Mouse (Mus musculus) urinary bladder, postnatal 14 days (tissue): Measurements from ENCODE around the gene Mtmr3.

Experiments used
- DNase-seq: peaks from one replicate; pipeline ENCODE4 v3.0.0; 2021; ENCODE audit warnings: low spot score

Mtmr3 gene

DNA sequence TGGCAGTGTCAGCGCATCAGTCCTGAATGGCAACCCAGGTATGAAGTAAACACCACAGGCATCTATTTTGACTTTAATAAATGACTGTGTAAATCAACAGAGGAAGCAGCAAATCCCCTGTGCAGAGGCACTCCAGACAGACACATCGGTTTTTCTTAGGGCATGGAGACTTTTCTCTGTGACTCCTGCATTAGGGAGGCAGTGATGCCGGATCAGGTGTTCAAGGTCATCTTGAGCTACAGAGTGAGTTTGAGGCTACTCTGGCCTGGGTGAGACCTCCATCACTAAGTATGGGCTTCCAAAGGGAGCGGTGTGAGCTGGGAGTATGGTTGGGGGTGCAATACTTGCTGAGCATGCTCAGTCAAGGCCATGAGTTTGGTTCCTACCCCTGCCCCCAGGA lies 130.0 kb downstream of the Mtmr3 start:
- DNase-seq: no peak

DNA sequence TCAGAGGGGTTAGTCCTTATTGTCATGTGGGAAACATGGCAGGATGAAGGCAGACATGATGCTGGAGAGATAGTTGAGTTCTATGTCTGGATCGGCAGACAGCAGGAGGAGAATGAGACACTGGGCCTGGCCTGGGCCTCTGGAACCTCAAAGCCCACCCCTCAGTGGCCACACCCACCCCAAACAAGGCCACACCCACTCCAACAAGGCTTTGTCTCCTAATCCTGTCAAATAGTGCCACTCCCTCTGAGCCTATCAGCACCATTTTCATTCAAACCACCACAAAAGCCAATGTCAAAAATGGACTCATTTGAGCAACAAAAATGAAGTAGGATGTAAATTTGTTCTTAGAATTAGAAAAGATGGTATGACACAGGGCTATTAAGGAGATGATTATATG lies 130.5 kb downstream of the Mtmr3 start:
- DNase-seq: no peak

GRCm38 (mm10) chr11:4462868-4463267 lies 131.8 kb downstream of the Mtmr3 start:
- no peak for DNase-seq

- no peak for DNase-seq
Measured at GRCm38 (mm10) chr11:4461154-4461553, 133.5 kb downstream of the Mtmr3 start.

DNA sequence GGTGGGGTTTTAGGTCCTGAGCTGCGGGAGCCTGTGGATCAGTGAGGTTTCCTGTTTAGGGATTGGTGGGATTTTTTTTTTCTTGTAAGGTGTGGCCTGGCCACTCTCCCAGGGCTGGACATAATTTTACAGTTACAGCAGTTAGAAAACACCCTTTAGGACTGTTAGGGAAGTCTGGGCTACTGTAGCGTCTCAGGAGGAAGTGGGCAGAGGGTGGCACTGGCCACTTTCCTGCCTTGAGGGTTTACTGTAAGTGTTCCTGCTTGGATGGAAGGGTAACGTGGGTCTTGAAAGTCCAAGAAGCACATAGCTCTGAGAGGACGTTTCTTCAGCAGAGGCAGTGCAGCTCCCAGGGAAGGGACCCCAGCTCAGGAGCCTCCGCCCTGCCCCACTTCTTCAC lies 134.0 kb downstream of the Mtmr3 start:
- DNase-seq: no peak

- no peak for DNase-seq
Measured at GRCm38 (mm10) chr11:4454895-4455535, 139.6 kb downstream of the Mtmr3 start.

DNA sequence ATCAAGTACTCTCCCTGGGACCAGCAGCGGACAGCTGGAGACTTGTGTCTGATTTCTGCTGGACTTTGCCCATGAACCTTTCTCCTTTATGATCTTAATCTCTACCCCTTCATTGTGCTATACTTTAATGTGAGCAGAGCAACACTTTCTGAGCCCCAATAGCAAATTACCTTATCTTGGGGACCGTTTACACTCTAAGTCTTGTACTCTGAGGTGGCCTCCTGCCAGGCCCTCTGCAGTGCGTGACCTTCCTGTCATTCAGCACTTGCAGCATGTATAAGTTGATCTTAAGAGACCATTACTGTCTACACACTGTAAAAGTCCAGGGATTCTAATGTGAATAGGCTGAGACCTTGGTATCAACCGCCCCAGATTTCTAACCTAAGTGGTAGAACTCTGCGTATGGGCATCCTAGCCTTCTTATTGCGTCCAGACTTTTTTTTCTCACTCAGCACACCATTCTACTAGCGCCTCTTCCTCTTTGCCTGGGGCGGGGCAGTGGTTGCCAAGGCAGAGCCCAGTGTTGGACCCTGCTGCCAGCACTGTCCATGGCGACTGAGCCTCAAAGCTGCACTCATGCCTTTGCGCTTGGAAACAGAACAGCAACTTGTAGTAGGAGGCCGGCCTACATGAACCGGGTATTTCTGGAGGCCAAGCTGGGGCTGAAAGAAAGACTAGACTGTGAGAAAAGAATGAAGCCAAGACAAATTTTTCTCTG lies 142.0 kb downstream of the Mtmr3 start:
- DNase-seq: no peak

- peak; percentile 57 for DNase-seq
Measured at GRCm38 (mm10) chr11:4451116-4451515, 143.5 kb downstream of the Mtmr3 start.

DNA sequence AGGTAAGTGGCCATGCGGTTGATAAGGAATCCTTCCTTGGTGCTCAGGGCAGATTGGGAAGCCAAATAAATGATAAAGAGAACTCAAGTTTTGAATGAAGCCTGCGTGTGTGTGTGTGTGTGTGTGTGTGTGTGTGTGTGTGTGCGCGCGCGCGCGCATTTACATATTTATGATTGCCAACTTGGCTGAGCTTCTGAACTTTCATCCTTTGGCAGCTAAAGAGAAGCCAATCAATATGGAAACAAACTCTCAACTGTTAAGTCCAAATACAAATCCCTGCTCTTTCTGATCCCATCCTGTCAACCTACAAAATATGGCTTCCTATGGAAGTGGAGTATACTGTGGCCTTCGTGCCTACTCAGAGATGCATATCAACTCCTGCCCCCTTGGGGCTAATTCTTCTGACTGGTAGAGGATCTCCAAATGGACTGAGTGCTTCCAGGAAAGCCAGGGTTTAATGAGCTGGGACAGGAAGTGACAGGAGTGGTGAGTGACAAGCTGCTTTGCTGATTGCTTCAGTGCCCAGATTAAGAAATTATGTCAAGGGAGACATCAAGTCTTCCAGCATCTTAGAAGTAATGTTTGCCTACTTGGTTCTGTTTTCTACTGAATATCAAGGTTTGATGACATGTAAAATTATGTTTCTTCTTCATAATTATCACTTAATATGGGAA lies 148.3 kb downstream of the Mtmr3 start:
- no peak for DNase-seq

DNA sequence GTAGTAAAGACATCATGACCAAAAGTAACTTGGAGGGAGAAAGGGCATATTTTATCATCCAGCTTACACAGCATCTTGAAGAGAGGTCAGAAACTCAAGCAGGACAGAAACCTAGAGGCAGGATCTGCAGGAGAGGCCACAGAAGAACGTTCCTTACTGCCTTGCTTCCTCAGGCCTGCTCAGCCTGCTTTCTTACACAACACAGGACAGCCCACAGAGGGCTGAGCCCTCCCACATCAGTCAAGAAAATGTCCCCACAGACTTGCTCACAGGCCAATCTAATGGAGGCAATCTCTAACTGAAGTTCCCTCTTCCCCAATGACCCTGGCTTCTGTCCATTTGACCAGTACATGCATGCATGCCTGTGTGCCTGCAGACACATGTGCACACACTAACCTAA lies 152.4 kb downstream of the Mtmr3 start:
- no peak for DNase-seq

DNA sequence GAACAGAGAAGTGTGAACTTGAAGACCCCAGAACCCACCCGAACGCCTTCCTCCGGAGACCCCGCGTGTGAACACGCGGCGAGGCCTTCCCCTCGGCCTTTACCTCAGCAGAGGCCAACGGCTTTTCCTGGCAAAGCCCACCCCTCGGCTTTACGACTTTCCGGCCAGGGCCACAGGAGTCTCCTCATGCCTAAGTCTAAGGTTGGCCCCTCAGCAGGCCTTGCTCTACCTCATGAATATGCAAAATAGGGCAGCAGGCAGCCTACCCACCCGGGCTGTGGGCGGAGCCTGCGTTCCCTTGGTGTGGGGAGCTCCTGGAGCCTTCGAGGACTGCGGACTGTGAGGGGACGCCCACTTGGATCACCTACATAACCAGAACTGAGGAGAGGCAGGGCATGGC lies 153.7 kb downstream of the Mtmr3 start, which contains the start of gene Hormad2:
Hormad2 (minus strand) TSS at position 128 of the 400 bp plus-strand sequence.
- DNase-seq: no peak

- no peak for DNase-seq
Measured at GRCm38 (mm10) chr11:4438211-4438610, 156.5 kb downstream of the Mtmr3 start.

DNA sequence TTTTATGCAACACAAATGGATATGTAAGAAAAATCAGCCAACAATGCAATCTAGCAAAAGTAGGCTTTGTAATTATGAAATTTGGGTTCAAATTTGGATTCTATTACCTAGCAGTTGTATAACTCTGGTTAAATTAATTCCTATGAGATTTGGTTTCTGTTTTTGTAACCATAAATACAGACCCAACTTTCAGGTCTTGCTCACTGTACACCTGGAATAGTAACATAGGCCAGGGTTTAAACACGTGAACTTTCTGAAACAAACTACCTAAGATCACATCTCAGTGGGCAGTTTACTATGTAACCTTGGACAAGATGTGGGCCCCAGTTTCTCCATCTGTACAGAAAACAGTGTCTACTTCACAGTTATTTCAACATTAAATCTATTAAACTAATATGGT lies 157.3 kb downstream of the Mtmr3 start:
- DNase-seq: no peak

- DNase-seq: no peak
Measured at GRCm38 (mm10) chr11:4436631-4437030, 158.0 kb downstream of the Mtmr3 start.

- DNase-seq: no peak
Measured at GRCm38 (mm10) chr11:4434461-4434860, 160.2 kb downstream of the Mtmr3 start.
